Mouse (Mus musculus) spleen, postnatal 4 days (tissue): ENCODE measurements around the gene Sac3d1.
"Not testable (repeated sequence)": the region's sequence is repeated elsewhere in the genome, so short reads cannot be mapped to it uniquely, and the experiment has no call there.

Experiments
- DNase-seq, 2 experiments: peaks; one replicate each; pipeline ENCODE4 v3.0.0; 2022; ENCODE audit warnings: low spot score in 2 of 2

Sac3d1 gene

DNA sequence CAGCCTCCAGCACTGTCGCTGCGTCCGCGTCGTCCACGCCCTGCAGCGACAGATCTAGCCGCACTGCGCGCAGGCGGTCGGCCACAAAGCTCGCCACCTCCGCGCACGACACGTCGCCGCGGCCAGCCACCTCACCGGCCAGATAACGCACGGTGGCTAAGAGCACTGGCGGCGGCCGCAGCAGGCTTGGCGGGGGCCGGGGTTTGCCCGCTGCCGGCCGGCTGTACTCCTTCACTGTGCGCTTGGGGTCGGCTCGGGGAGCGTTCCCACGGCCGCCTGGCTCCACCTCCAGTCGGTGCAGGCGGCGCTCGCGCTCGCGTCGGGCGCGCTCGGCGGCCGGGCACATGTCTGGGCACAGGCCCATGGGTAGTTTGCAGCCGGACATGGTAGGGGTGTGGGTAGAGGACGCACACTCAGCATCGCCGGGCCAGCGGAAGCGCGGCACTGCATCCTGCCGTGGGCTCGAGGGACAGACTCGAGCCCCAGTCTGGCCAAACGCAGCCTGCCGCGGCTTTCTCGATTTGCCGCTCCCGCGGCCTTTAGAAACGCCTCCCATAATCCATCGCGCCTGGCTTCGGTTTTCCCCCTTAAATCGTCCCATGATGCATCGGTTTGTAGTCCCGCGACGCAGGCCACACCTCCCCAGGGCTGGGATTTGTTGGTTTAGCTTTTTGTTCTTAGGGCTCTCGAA is at the start of gene Sac3d1:
Gene Sac3d1 (minus strand): TSS at position 665 of the 691 bp plus-strand sequence.
- DNase-seq: peak; percentile 88 to 92

GRCm38 (mm10) chr19:6166750-6167149 is 48.3 kb upstream of the Sac3d1 start:
- DNase-seq: no peak

DNA sequence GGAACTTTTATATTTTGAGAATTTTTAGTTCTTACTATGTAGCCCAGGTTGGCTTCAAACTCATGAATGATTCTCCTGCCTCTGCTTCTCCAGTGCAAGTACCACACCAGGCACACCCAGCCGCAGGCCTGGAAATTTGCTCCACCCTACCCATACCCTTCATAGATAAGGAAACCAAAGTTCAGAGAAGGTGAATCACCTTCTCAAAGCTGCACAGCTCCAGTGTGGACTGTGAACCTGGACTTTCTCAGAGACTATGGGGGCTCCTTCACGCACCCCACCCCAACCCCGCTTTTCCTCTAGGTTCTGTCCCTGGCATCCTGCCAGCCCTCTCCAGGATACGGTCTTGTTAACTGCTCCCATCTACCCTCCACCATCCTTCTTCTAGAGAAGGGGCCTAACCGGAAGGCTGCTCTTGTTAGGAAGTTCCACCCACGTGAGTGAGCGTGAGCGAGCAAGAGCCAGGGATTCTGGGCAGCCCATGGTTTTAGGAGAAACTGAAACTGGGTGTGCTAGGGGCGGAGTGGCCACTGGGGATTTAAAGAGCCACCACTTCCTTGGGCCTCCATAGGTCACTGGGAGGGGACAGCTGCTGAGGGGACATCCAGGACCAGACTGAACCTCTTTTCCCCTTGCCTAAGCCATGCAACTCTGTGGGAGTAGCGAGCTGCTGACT is 45.6 kb upstream of the Sac3d1 start:
- DNase-seq: no peak

DNA sequence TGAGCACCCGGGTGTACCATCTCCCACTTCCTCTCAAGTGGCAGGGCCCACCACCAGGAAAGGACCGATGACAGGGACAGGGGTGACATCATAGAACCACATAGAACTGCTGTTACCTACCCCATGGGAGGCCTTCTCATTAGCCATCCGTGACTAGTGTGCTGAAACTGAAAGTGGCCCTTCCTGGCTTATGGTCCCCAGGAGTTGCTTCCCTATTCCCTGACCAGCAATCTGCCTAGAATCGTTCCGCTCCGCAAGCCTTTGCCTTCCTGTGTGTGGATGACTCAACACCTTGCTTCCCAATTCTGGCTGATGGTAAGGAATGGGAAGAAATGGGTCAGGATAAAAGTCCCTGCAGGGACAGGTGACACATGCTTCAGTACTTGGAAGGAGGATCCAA is 38.8 kb upstream of the Sac3d1 start:
- no peak for DNase-seq

- no peak for DNase-seq
These were observed 37.9 kb upstream of the Sac3d1 start for GRCm38 (mm10) chr19:6156372-6156771.

- DNase-seq: no peak
These were observed 36.7 kb upstream of the Sac3d1 start for GRCm38 (mm10) chr19:6155174-6155573.

GRCm38 (mm10) chr19:6144842-6145241 is 26.4 kb upstream of the Sac3d1 start:
- no peak for DNase-seq

- DNase-seq: peak; percentile 86 to 88
These were observed 22.9 kb upstream of the Sac3d1 start, which contains the start of gene Arl2 for GRCm38 (mm10) chr19:6141394-6141749. Gene Arl2, minus strand, starts transcription at chr19:6141548.

DNA sequence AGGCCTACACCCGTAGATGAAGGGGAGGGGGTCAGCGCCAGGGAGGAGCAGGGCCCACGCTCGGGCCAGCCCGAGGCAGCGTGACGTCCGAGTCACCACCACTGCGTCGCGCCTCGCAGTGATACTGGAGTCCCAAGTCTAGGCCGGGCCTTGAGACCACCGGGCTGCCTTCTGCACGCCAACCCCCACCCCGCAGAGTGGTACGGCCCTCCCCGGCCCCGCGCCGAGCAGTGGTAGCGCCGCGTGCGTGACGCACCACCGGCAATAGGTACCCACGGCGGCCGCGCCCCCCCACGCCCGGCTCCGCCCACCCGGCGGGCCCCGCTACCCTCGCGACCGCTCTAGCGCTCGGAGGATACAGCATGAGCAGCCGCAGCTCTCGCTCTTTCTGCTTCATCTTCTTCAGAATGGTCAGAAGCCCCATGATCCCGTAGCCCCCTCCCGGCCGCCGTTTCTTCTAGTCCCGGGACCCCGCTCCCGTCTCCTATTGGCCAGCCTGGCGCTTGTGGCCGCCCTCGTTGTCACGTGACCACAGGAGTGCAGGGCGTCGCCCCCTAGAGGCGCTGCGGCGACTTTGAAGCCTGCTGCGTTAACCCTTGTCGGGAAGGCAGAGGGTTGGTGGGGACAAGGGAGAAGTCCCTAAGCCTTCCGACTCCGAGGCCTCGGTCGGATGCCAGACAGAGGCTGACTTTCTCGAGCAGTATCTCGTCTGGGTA is 22.4 kb upstream of the Sac3d1 start, which contains the start of gene Batf2:
Gene Batf2 (plus strand): TSS at position 306 of the 716 bp plus-strand sequence.
- peak; percentile 92 to 96 for DNase-seq

GRCm38 (mm10) chr19:6140374-6140677 is 21.9 kb upstream of the Sac3d1 start:
- DNase-seq: no peak

DNA sequence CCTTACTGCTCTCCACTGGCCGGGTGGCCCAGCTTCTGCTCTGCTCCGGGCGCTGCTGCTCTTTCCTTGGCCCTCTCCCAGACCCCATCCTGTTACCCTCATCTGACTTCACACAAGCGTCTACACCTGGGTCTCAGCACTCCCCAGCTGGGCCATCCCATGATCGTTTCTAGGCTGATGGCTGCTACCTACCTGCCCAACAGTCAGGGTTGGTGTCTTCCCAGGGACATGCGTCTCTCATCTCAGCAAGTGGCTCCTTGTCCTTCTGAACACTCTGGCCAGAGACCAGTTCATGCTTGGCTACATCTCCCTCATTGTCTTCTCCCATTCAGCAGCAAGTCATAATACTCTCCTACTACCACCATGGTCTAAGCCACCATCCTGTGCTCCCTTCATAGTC is 21.3 kb upstream of the Sac3d1 start:
- peak in 1 of 2 experiments; percentile 69 for DNase-seq

DNA sequence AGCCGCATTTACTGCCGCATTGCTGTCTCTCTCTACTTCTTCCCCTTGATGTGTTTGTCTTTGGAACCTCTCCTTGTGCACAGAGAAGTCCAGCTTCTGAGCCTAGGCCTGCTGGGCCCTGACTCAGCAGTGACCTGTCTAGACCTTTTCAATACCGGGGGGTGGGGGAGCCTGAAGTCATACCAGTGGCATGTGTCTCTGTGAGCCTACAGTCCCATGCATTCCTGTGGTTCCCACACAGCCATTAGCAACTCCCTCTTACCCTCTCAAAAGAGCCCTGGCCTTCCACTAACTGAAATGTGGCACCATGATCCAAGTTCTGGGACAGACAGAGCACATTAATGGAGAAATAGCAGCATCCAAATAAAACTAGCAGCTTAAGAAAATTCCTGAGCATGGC is 17.9 kb upstream of the Sac3d1 start:
- no peak for DNase-seq

- DNase-seq: not testable (repeated sequence)
These were observed 14.7 kb upstream of the Sac3d1 start for GRCm38 (mm10) chr19:6133197-6133596.

GRCm38 (mm10) chr19:6132171-6132827 is 13.8 kb upstream of the Sac3d1 start:
- DNase-seq: peak in 1 of 2 experiments; percentile 45

DNA sequence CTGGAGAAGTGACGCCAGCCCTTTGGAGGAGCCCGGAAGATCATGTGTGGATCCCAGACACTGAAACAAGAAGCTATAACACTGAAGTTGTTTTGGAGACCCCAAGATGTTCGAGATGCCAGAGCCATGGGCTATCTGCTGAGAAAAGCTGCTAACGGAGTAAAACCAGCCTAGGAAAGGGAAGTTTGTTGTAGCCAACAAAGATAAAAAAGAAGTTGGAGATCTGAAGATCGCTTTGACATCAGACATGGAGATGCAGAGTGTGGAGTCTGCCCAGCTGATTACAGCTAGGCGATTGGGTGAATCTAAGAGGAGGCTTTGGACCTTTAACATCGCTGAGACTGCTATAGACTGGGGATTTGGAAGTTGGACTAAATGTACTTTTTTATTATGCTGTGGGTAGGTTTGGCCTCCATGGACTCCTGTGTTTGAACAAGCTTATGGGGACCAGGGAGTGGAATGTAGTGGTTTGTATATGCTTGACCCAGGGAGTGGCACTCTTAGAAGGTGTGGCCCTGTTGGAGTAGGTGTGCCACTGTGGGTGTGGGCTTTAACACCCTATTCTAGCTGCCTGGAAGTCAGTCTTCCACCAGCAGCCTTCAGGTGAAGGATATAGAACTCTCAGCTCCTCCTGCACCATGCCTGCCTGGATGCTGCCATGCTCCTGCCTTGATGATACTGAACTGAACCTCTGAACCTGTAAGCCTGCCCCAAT is 12.1 kb upstream of the Sac3d1 start:
- not testable (repeated sequence) for DNase-seq

DNA sequence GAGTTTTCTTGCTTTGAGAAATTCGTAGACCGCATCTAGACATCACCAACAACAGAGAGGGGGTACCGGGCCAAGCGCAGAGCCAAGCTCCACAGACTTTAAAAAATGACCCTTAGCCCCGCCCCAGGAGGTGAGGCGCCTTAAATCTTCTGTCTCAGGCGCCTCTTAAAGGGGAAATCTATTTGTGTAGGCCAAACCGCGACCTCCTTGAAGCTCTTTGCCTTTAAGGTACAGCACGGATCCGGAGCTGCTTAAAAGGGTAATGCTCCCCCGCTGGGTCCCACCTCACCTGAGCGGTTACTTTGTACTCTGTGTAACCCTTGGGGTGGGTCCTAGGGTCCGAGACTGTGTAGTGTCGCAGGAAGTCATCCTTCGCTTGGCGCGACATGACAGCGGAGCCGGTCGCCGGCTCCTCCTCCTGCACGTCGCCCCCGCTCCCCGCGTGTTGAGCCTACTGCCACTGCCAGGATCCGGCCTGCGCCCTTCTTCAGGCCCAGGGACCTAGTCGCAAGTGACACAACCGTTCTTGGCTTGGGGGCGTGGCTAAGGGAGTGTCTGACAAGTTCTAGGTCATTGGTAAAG is 9.4 kb upstream of the Sac3d1 start, which contains the start of gene Snx15:
Gene Snx15 (minus strand): TSS at position 545 of the 582 bp plus-strand sequence.
- peak; percentile 96 to 98 for DNase-seq

DNA sequence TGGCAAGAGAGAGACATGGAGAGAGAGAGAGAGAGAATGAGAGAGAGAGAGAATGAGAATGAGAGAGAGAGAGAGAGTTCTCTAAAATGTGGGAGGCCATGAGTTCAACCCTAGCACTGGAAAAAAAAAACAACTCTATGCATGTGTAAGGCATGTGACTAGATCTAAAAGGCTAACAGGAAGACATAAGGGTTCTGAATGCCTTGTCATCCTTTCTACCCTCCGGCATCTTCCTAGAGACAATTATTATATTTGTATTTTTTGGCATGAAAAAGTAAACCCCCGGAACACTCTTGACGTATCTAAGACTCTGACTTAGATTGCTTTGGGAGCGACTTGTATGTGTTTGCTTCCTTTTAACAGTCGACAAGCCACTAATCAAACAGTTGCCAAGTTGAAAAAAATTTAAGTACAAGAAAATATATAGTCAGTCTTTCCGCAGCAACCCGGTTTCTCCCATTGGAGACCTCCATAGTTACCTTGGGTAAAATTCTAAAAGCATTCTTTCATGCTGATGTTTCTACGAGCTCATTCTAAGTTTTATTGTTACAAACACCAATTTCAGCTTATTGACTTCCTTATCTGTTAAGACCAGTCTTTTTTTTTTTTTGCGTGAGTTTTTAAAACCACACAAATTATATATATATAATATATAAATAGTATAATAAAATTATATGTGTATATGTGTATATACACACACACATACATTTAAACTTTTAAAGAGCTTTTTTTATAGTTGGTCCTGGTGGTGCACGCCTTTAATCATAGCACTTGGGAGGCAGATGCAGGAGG is 8.5 kb upstream of the Sac3d1 start:
- no peak for DNase-seq

DNA sequence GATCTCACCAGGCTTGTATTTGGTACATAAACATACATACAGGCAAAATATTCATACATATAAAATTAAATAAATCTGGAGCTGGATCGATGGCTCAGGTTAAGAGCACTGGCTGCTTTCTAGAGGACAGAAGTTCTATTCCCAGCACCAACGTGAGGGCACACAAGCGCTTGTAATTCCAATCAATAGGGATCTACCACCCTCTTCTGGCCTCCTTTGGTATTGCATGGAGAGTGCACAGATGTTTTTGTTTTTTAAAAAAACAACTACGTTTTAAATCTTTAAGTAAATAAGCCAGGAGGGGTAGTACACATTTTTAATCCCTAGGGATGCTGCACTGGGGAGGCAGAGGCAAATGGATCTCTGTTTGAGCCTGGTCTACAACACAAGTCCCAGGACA is 7.8 kb upstream of the Sac3d1 start:
- DNase-seq: peak; percentile 77 to 88

- no peak for DNase-seq
These were observed 6.4 kb upstream of the Sac3d1 start for GRCm38 (mm10) chr19:6124898-6125297.

DNA sequence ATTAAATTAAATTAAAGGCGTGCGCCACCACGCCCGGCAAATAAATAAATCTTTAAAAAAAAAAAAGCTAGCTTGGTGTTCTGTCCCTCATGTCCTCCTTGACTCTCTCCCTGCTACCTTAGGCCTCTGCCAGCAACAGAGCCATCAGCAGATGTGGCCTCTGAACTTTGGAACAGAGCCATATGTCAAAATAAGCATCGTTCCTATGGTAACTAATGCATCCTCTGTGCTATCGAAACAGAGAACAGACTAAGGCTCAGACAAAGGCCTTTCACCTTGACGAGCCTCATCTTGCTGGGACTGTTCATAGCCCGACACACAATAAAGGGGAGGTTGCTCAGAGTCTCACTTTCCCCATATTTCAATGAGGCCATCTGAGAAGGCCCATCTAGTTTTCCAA is 4.9 kb upstream of the Sac3d1 start:
- DNase-seq: no peak
